In the genomic region with DNA sequence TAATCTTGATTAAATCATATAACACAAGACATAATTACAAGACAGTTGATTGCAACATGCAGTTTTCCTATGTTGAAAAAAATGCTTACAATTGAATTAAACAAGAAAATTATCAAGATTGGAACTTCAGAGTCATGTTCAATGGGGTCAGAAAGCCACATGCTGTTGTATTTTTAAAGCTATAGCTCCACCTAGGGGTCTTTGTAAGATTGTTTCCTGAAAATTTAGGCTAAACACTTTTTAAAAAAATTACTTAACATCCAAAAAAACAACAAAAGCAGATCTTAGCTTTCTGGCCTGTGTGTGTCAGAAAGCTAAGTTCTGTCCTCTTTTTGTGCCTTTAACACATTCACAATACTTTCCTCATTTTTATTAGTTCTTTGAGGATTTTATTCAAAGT, we compare ENCODE assay signal across 10 mouse cellular contexts. TPM values are rescaled to one million over a fixed set of nuclear protein-coding genes. Genes with fewer than 3 reads are reported as not detected.
A peak's percentile ranks its signal among the peaks of the same experiment; 100 is the strongest.
DNase-seq lines count a peak whose midpoint lies in the region; ATAC-seq and TF ChIP-seq lines count a peak whose summit lies in the region.
"Had no signal": no experiment of that assay in that cellular context is flagged by ENCODE, and none has a peak within 500 bp of the region (broad histone marks: within the 10 kb centered on the region; RNA-seq: fewer than 3 reads in every experiment).

No protein-coding gene starts in this region.

- peak; percentile 33; the same call in 1 of the 2 replicates for TF ChIP-seq CTCF in cerebellum, adult 2 months (IDR thresholded peaks at IDR 0.05; ENCODE audit: borderline replicate concordance, insufficient read depth, low read depth, low read length)
- peak; percentile 57 for TF ChIP-seq CTCF in liver, adult 2 months (IDR thresholded peaks at IDR 0.05; ENCODE audit: low read depth, low read length)

- no peak overlapping the region for H3K4me3 ChIP-seq in cerebellum, adult 2 months (replicated peaks; ENCODE audit: insufficient read depth, low read depth, low read length)
- H3K4me3 ChIP-seq in liver, adult 2 months (ENCODE audit: insufficient read depth, low read depth, low read length): no peak overlapping the region
- H3K4me3 ChIP-seq in liver, embryonic 11.5 days (ENCODE audit: low read depth, low read length): no peak overlapping the region
- H3K4me3 ChIP-seq: forebrain, embryonic 15.5 days had no signal

- peak in 1 of 2 experiments; percentile 5 for DNase-seq in cerebellum, adult 2 months
- no peak for DNase-seq in cerebellum, adult 8-10 months
- DNase-seq in liver, adult 2 months (ENCODE audit: extremely low read depth, low read depth, low spot score): peak; percentile 55
- DNase-seq in liver, embryonic 11.5 days (ENCODE audit: low spot score): no peak
- peak; percentile 43 for DNase-seq in c-Kit-positive CD71-negative TER-119-negative erythroid progenitor cells, embryonic 14.5 days (ENCODE audit: low read depth)
- DNase-seq in retina, adult 2 months (ENCODE audit: low read depth, low spot score): peak; percentile 25
- no peak for DNase-seq in spleen, adult 12 weeks (ENCODE audit: low spot score)
- no peak for DNase-seq in ovary, postnatal 14 days (ENCODE audit: low spot score)
- DNase-seq: heart, postnatal 4 days had no signal

- no peaks in the 10 kb centered on the region for H3K9me3 ChIP-seq in liver, embryonic 11.5 days (ENCODE audit: control insufficient read depth, low read length)
- H3K9me3 ChIP-seq: forebrain, embryonic 15.5 days had no signal

- H3K36me3 ChIP-seq in liver, adult 2 months (ENCODE audit: control insufficient read depth, insufficient read depth, low read length): no peaks in the 10 kb centered on the region
- H3K36me3 ChIP-seq in liver, embryonic 11.5 days (ENCODE audit: control insufficient read depth, insufficient read depth, low read length): no peaks in the 10 kb centered on the region
- H3K36me3 ChIP-seq: forebrain, embryonic 15.5 days had no signal

- no peaks in the 10 kb centered on the region for H3K4me1 ChIP-seq in cerebellum, adult 2 months (ENCODE audit: control insufficient read depth, insufficient read depth, low read length)
- no peaks in the 10 kb centered on the region for H3K4me1 ChIP-seq in liver, adult 2 months (ENCODE audit: control insufficient read depth, insufficient read depth, low read length)
- no peaks in the 10 kb centered on the region for H3K4me1 ChIP-seq in liver, embryonic 11.5 days (replicated peaks; ENCODE audit: control insufficient read depth, insufficient read depth, low read length)
- H3K4me1 ChIP-seq: forebrain, embryonic 15.5 days had no signal

- no peak for ATAC-seq in liver, embryonic 11.5 days (replicated peaks; ENCODE audit: low FRiP score)
- ATAC-seq: forebrain, embryonic 15.5 days had no signal

- TF ChIP-seq POLR2A in cerebellum, adult 2 months (IDR thresholded peaks at IDR 0.05; ENCODE audit: borderline replicate concordance, insufficient read depth, low read length): no peak
- no peak for TF ChIP-seq POLR2A in liver, adult 2 months (IDR thresholded peaks at IDR 0.05; ENCODE audit: extremely low read depth, insufficient read depth, low read length)

- H3K9ac ChIP-seq in liver, adult 2 months (ENCODE audit: low read depth, low read length): no peak overlapping the region
- no peak overlapping the region for H3K9ac ChIP-seq in liver, embryonic 11.5 days (ENCODE audit: low read depth, low read length)
- H3K9ac ChIP-seq: forebrain, embryonic 15.5 days had no signal

- no peaks in the 10 kb centered on the region; the same call in 1 of the 2 replicates for H3K27me3 ChIP-seq in cerebellum, adult 2 months (ENCODE audit: control insufficient read depth, insufficient read depth, low read length)
- H3K27me3 ChIP-seq in liver, adult 2 months (ENCODE audit: control insufficient read depth, insufficient read depth, low read length): no peaks in the 10 kb centered on the region
- no peaks in the 10 kb centered on the region for H3K27me3 ChIP-seq in liver, embryonic 11.5 days (replicated peaks; ENCODE audit: control insufficient read depth, insufficient read depth, low read length)
- H3K27me3 ChIP-seq: forebrain, embryonic 15.5 days had no signal

- no peak overlapping the region for H3K27ac ChIP-seq in cerebellum, adult 2 months (ENCODE audit: insufficient read depth, low read length)
- no peak overlapping the region for H3K27ac ChIP-seq in liver, adult 2 months (replicated peaks; ENCODE audit: insufficient read depth, low read depth, low read length)
- no peak overlapping the region for H3K27ac ChIP-seq in liver, embryonic 11.5 days (ENCODE audit: low read depth, low read length)
- H3K27ac ChIP-seq: forebrain, embryonic 15.5 days had no signal

- H3K4me2 ChIP-seq in liver, embryonic 11.5 days: no peak overlapping the region
- H3K4me2 ChIP-seq: forebrain, embryonic 15.5 days had no signal

- H3K79me2 ChIP-seq in liver, adult 2 months (ENCODE audit: control insufficient read depth, insufficient read depth, low read length): no peaks in the 10 kb centered on the region

RNA-seq across cellular contexts. Expression of gene Stk31, which starts 3.0 kb away (rescaled TPM):
- polyA plus RNA-seq in cerebellum, adult 2 months (2012; rRNA removed): 0.03 and 0.08 TPM in 2 replicates
- not detected in 2 replicates for total RNA-seq in liver, adult 2 months (2014; rRNA removed)
- polyA plus RNA-seq in liver, adult 2 months (2012; rRNA removed): not detected in 2 replicates
- polyA plus RNA-seq in liver, embryonic 11.5 days (2014; fragmentation: Nextera tagmentation; extraction: Ambion mirVana): 0.16 TPM in 1 of 2 replicates, not detected in the other

RNA-seq across cellular contexts. Expression of gene Fam221a, which starts 30.8 kb away (rescaled TPM):
- polyA plus RNA-seq in cerebellum, adult 2 months (2012; rRNA removed): 1.2 and 1.7 TPM in 2 replicates
- total RNA-seq in liver, adult 2 months (2014; rRNA removed): 0.67 and 0.83 TPM in 2 replicates
- 0.14 and 0.17 TPM in 2 replicates for polyA plus RNA-seq in liver, adult 2 months (2012; rRNA removed)
- 3.4 and 3.8 TPM in 2 replicates for polyA plus RNA-seq in liver, embryonic 11.5 days (2014; fragmentation: Nextera tagmentation; extraction: Ambion mirVana)

Comparison
In these comparisons a context has a peak if more than half of its experiments do, and no peak if none do; other contexts are left out.
1. DNase-seq: peak in liver, adult 2 months (single experiment), c-Kit-positive CD71-negative TER-119-negative erythroid progenitor cells, embryonic 14.5 days (single experiment) and retina, adult 2 months (single experiment); none in cerebellum, adult 8-10 months (single experiment), liver, embryonic 11.5 days (single experiment), spleen, adult 12 weeks (single experiment) and ovary, postnatal 14 days (single experiment).